Mouse (Mus musculus) megakaryocyte, embryonic 14.5 days (primary cell): Measurements from ENCODE around the gene Snx5.

Experiments used
- FLI1 ChIP-seq: IDR thresholded peaks from 2 replicates; pipeline ENCODE4 v1.6.1; 2012; ENCODE audit warnings: low read length, inconsistent platforms, mixed read lengths
- GATA1 ChIP-seq: IDR thresholded peaks from 3 replicates; pipeline ENCODE4 v1.6.1; 2012; ENCODE audit warnings: mixed read lengths, low read length, inconsistent platforms, borderline replicate concordance

DNA sequence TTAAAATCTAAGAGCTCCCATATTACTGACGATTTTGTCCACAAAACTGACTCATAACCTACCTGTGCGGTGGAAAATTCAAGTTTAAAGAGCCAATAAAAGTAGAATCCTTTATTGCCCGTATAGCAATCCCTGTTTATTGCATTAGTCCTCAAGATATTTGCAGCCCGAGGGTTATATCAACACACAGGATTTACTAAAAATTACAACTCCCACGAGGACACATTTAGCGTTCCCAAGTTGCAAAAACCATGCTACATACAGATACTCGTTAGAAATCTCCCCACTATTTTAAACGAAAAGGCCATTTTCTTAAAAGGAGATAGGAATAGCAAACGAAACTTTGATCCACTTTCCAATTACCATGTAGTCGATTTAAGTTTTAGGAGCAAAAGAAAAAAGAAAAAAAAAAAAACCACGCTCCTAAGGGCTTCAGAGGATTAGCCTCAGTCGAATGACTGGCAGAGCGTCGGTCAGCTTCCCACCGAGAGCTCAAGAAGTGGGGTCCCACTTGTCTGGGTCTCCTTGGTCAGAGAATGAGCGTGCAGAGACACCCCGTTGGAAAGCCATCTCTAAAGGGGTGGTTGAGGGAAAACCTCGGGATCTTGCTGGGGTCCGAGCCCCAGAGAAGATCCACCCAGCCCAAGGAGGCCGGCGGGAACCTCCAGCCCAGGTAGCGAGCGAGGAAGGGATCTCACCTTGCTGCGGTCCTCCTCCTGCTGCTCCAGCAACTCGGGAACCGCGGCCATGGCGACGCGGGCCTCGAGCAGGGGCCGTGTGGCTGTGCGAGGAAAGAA is 829 bp downstream of the Snx5 start:
- TF ChIP-seq GATA1 (no peak), FLI1 (no peak)
